Mouse (Mus musculus) bone marrow, adult 2 months (tissue): Measurements from ENCODE around the gene Ghitm. TPM values are rescaled to one million over a fixed set of nuclear protein-coding genes. Genes with fewer than 3 reads are reported as not detected.

Experiments
- H3K27ac ChIP-seq: fragments of 200-500 bp; 2 replicates; pipeline ENCODE4 v1.5.1; 2012; ENCODE audit warnings: low read depth, mild to moderate bottlenecking, control low read depth, inconsistent platforms, low read length; ENCODE audit not compliant: control insufficient read depth, poor library complexity, insufficient read depth
- H3K4me1 ChIP-seq: fragments of 200-500 bp; 2 replicates; pipeline ENCODE4 v1.6.1; 2011; ENCODE audit warnings: low read length; ENCODE audit not compliant: control insufficient read depth, insufficient read depth
- H3K4me3 ChIP-seq: fragments of 200-500 bp; replicated peaks from 2 replicates; pipeline ENCODE3; 2011; ENCODE audit warnings: mild to moderate bottlenecking, low read depth, low read length, control low read depth; ENCODE audit not compliant: control insufficient read depth
- CTCF ChIP-seq: fragments of 200-500 bp; IDR thresholded peaks from 2 replicates; pipeline ENCODE4 v1.5.1; 2011; ENCODE audit warnings: low read length, control low read depth; ENCODE audit not compliant: control insufficient read depth, insufficient read depth
- POLR2A ChIP-seq: fragments of 200-500 bp; IDR thresholded peaks from 2 replicates; pipeline ENCODE4 v1.6.1; 2011; ENCODE audit warnings: low read depth, mild to moderate bottlenecking, control low read depth, low read length, borderline replicate concordance; ENCODE audit not compliant: control insufficient read depth
- WGBS: fragments of 180-500 bp; shearing (Covaris S2); methylation state at CpG from one replicate; pipeline ENCODE4 v1.1.7; 2018; 5-methylcytosine and 5-hydroxymethylcytosine counted together
- polyA plus RNA-seq: library from polyadenylated mRNA; stranded (reverse); fragments of >200 nt; gene quantifications from 2 replicates; pipeline ENCODE4 v1.2.4, GENCODE M21; 2011; ENCODE audit warnings: low replicate concordance; ENCODE audit not compliant: missing spikeins, insufficient read depth, insufficient read length

Gene Ghitm
- polyA plus RNA-seq, 1 experiment: 95.7 TPM

- no peak within 1 kb of the TSS for H3K4me3 ChIP-seq
- H3K4me1 ChIP-seq: no peaks in the 10 kb centered on the region
- 2% methylated on average over 30 of the region's 30 CpGs for WGBS
- no peak within 1 kb of the TSS for H3K27ac ChIP-seq
- TF ChIP-seq POLR2A: no peak
- TF ChIP-seq CTCF: no peak
Observed at GRCm38 (mm10) chr14:37097956-37098530, 37.0 kb downstream of the Ghitm start, which contains the start of gene Cdhr1. Gene Cdhr1, minus strand, starts transcription at chr14:37098347.

- WGBS: 74% methylated on average over 4 of the region's 4 CpGs
- TF ChIP-seq CTCF: no peak
- TF ChIP-seq POLR2A: no peak
- no peak overlapping the region for H3K4me3 ChIP-seq
- H3K27ac ChIP-seq: no peak overlapping the region
- no peaks in the 10 kb centered on the region for H3K4me1 ChIP-seq
Observed at GRCm38 (mm10) chr14:37095556-37095955, 39.5 kb downstream of the Ghitm start.

- WGBS: 82% methylated on average over 6 of the region's 6 CpGs
- Histone ChIP-seq H3K4me3 (no peak overlapping the region), H3K4me1 (no peaks in the 10 kb centered on the region), H3K27ac (no peak overlapping the region)
- TF ChIP-seq CTCF: no peak
- no peak for TF ChIP-seq POLR2A
Observed at GRCm38 (mm10) chr14:37094436-37094835, 40.6 kb downstream of the Ghitm start.

- Histone ChIP-seq H3K4me3 (no peak overlapping the region), H3K27ac (no peak overlapping the region), H3K4me1 (no peaks in the 10 kb centered on the region; the same call in 1 of the 2 replicates)
- TF ChIP-seq POLR2A (no peak), CTCF (no peak)
- 42% methylated on average over 4 of the region's 4 CpGs for WGBS
Observed at GRCm38 (mm10) chr14:37083755-37084154, 51.3 kb downstream of the Ghitm start.

GRCm38 (mm10) chr14:37080724-37081123 is 54.3 kb downstream of the Ghitm start:
- no peak for TF ChIP-seq CTCF
- no peak for TF ChIP-seq POLR2A
- H3K27ac ChIP-seq: no peak overlapping the region
- no peaks in the 10 kb centered on the region for H3K4me1 ChIP-seq
- no peak overlapping the region for H3K4me3 ChIP-seq
- WGBS: 68% methylated on average over 1 of the region's 1 CpGs

Other genes with a start within 250 kb of the Ghitm start
- 3.5 and 6.8 TPM in 2 replicates for gene Ccser2, start 166.5 kb downstream of the Ghitm start, polyA plus RNA-seq
- not detected in 2 replicates for gene Rgr, start 86.3 kb downstream of the Ghitm start, polyA plus RNA-seq
- not detected in 2 replicates for gene Lrit1, start 80.4 kb downstream of the Ghitm start, polyA plus RNA-seq
- gene Lrit2, start 67.3 kb downstream of the Ghitm start, polyA plus RNA-seq: not detected in 2 replicates
- gene Cdhr1, start 36.9 kb downstream of the Ghitm start, polyA plus RNA-seq: not detected in 2 replicates
- not detected in 2 replicates for gene 2610528A11Rik, start 21.2 kb downstream of the Ghitm start, polyA plus RNA-seq